In genomic region chr6:136672467-136672866, GRCm38 (mm10) we compare ENCODE assay signal across 8 mouse cellular contexts. TPM values are rescaled to one million over a fixed set of nuclear protein-coding genes. Genes with fewer than 3 reads are reported as not detected.
DNase-seq lines count a peak whose midpoint lies in the region; ATAC-seq lines count a peak whose summit lies in the region.
"Had no signal": no experiment of that assay in that cellular context is flagged by ENCODE, and none has a peak within 500 bp of the region (broad histone marks: within the 10 kb centered on the region; RNA-seq: fewer than 3 reads in every experiment).

No protein-coding gene starts in this region.

- 37% methylated on average over 7 of the region's 7 CpGs for WGBS in intestine, embryonic 15.5 days
- 21% methylated on average over 7 of the region's 7 CpGs for WGBS in lung, embryonic 16.5 days

- DNase-seq in 3T3-L1 (ENCODE audit: low read depth, low spot score) (peak; percentile 97), MN1 (ENCODE audit: low spot score) (peak; percentile 20)
- peak; percentile 72 to 82 for DNase-seq in frontal cortex, postnatal 36 days (ENCODE audit: low spot score in 2 of 2)
- no peak for DNase-seq in retina, embryonic 14.5 days (ENCODE audit: low spot score)
- DNase-seq in cerebellum, adult 11-12 months: no peak

- H3K27ac ChIP-seq in intestine, embryonic 15.5 days: no peak overlapping the region; the same call in 1 of the 2 replicates
- peak overlapping the region; percentile 60; the same call in 1 of the 2 replicates for H3K27ac ChIP-seq in lung, embryonic 16.5 days (ENCODE audit: low read length)
- H3K27ac ChIP-seq: macrophage had no signal

- no peaks in the 10 kb centered on the region; the same call in 1 of the 2 replicates for H3K4me1 ChIP-seq in intestine, embryonic 15.5 days (replicated peaks)
- peaks cover 5% of the 10 kb centered on the region for H3K4me1 ChIP-seq in lung, embryonic 16.5 days (replicated peaks; ENCODE audit: control insufficient read depth, insufficient read depth, low read length)

- no peaks in the 10 kb centered on the region for H3K36me3 ChIP-seq in intestine, embryonic 15.5 days
- H3K36me3 ChIP-seq in lung, embryonic 16.5 days (ENCODE audit: control insufficient read depth, insufficient read depth, low read length): no peaks in the 10 kb centered on the region

- no peak overlapping the region for H3K4me3 ChIP-seq in intestine, embryonic 15.5 days (replicated peaks)
- H3K4me3 ChIP-seq in lung, embryonic 16.5 days (ENCODE audit: low read length): no peak overlapping the region; the same call in 1 of the 2 replicates

- no peak overlapping the region for H3K4me2 ChIP-seq in intestine, embryonic 15.5 days (replicated peaks)
- peak overlapping the region; percentile 13; the same call in 1 of the 2 replicates for H3K4me2 ChIP-seq in lung, embryonic 16.5 days (ENCODE audit: low read depth, low read length)

- no peaks in the 10 kb centered on the region for H3K27me3 ChIP-seq in intestine, embryonic 15.5 days (replicated peaks)
- no peaks in the 10 kb centered on the region for H3K27me3 ChIP-seq in lung, embryonic 16.5 days (ENCODE audit: control insufficient read depth, insufficient read depth, low read depth, low read length)

- H3K9ac ChIP-seq in intestine, embryonic 15.5 days: no peak overlapping the region
- no peak overlapping the region for H3K9ac ChIP-seq in lung, embryonic 16.5 days (ENCODE audit: low read length)

- H3K9me3 ChIP-seq in intestine, embryonic 15.5 days: no peaks in the 10 kb centered on the region
- no peaks in the 10 kb centered on the region for H3K9me3 ChIP-seq in lung, embryonic 16.5 days (ENCODE audit: control insufficient read depth, low read length)

- peak; percentile 81 for ATAC-seq in intestine, embryonic 15.5 days
- peak; percentile 94 for ATAC-seq in lung, embryonic 16.5 days (ENCODE audit: low read depth)

RNA-seq across cellular contexts. Expression of gene Plbd1, which starts 10.7 kb away (rescaled TPM):
- polyA plus RNA-seq in intestine, embryonic 15.5 days (2015; fragmentation: Nextera tagmentation; extraction: Ambion mirVana): 16.6 and 20.3 TPM in 2 replicates
- polyA plus RNA-seq in lung, embryonic 16.5 days (2015; fragmentation: Nextera tagmentation; extraction: Ambion mirVana): 5.8 TPM in 2 replicates

Comparison
In these comparisons a context has a peak if more than half of its experiments do, and no peak if none do; other contexts are left out.
1. DNase-seq: peak in 3T3-L1 (single experiment), MN1 (single experiment) and frontal cortex, postnatal 36 days (2 of 2); none in retina, embryonic 14.5 days (single experiment) and cerebellum, adult 11-12 months (single experiment).